In genomic region chr19:60344911-60345310, GRCm38 (mm10) we compare ENCODE assay signal across 24 mouse cellular contexts.
"Had no signal": no experiment of that assay in that cellular context is flagged by ENCODE, and none has a peak within 500 bp of the region (broad histone marks: within the 10 kb centered on the region; RNA-seq: fewer than 3 reads in every experiment).

No protein-coding gene starts in this region.

- DNase-seq: gastrocnemius, postnatal 14 days; gastrocnemius, postnatal 36 days; heart, adult 11 months; heart, adult 2 months; heart, postnatal 14 days; heart, postnatal 36 days; kidney, adult 11 months; kidney, adult 2 months; kidney, adult 9 months; kidney, postnatal 25 days; kidney, postnatal 4 days; liver; liver, embryonic 13.5 days had no signal

- H3K9ac ChIP-seq: heart, embryonic 13.5 days; heart, embryonic 15.5 days; hindbrain, embryonic 13.5 days; hindbrain, embryonic 15.5 days; kidney, embryonic 15.5 days; limb, embryonic 12.5 days; liver, embryonic 13.5 days had no signal

- H3K36me3 ChIP-seq: heart, embryonic 13.5 days; heart, embryonic 15.5 days; hindbrain, embryonic 13.5 days; hindbrain, embryonic 15.5 days; kidney, embryonic 15.5 days; limb, embryonic 10.5 days; limb, embryonic 12.5 days; liver, embryonic 13.5 days had no signal

- H3K4me1 ChIP-seq: heart, embryonic 13.5 days; heart, embryonic 15.5 days; hindbrain, embryonic 13.5 days; hindbrain, embryonic 15.5 days; kidney, embryonic 15.5 days; limb, embryonic 12.5 days; liver, embryonic 13.5 days had no signal

- H3K27ac ChIP-seq: heart, adult 2 months; heart, embryonic 13.5 days; heart, embryonic 15.5 days; hindbrain, embryonic 13.5 days; hindbrain, embryonic 15.5 days; hindbrain, postnatal 0 days; kidney, embryonic 15.5 days; kidney, postnatal 0 days; layer of hippocampus, adult 2 months; left cerebral cortex, adult 2 months; limb, embryonic 10.5 days; limb, embryonic 12.5 days; liver, embryonic 13.5 days had no signal

- H3K4me3 ChIP-seq: heart, adult 2 months; heart, embryonic 13.5 days; heart, embryonic 15.5 days; hindbrain, embryonic 13.5 days; hindbrain, embryonic 15.5 days; kidney, embryonic 15.5 days; layer of hippocampus, adult 2 months; left cerebral cortex, adult 2 months; limb, embryonic 10.5 days; limb, embryonic 12.5 days; liver, embryonic 13.5 days had no signal

- H3K27me3 ChIP-seq: heart, embryonic 13.5 days; heart, embryonic 15.5 days; hindbrain, embryonic 13.5 days; hindbrain, embryonic 15.5 days; liver, embryonic 13.5 days had no signal

- H3K9me3 ChIP-seq: heart, embryonic 13.5 days; heart, embryonic 15.5 days; hindbrain, embryonic 13.5 days; hindbrain, embryonic 15.5 days; kidney, embryonic 15.5 days; limb, embryonic 10.5 days; limb, embryonic 12.5 days; liver, embryonic 13.5 days had no signal
